Mouse (Mus musculus) lung, postnatal 4 days (tissue): ENCODE data around the gene Arl5a.

Source experiments
- DNase-seq, 2 experiments: peaks; one replicate each; pipeline ENCODE4 v3.0.0; 2021

The Arl5a gene

DNA sequence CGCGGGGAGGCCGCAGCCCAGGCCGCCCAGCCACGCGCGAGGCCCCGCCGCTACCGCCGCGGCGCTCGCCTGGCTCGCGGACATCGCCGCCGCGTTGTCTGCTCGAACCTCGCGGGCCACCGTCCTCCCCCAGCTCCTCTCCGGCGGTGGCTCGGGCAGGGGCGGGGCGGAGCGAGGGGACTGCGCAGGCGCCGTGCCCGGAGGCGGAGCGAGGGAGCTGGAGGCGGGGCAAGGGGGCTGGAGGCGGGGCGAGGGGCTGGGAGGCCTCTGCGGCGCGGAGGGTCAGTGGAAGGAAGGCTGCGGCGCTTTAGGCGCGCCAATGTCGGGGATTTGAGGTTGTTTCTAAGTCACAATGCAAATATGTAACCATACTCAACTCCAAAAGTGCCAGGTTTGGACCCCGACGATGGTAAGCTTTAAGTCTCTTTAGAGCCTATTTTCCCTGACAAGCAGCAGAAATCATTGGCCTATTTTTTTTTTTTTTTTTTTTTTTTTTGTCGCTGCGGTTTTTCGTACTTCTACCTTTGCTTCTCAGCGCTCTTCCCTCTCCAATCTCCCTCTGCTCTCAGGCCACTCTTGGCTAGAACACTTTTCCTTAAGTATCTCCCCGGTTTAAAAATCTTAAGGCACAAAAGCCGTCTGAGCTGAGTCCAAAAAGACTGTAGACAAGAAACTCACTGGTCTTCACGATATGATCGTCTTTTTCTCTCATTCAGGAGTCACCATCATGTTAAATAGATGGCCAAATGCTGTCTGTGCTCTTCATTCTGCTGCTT is at the start of gene Arl5a:
Arl5a (minus strand) TSS at position 155 of the 776 bp plus-strand sequence.
- DNase-seq: peak; percentile 97 to 98

DNA sequence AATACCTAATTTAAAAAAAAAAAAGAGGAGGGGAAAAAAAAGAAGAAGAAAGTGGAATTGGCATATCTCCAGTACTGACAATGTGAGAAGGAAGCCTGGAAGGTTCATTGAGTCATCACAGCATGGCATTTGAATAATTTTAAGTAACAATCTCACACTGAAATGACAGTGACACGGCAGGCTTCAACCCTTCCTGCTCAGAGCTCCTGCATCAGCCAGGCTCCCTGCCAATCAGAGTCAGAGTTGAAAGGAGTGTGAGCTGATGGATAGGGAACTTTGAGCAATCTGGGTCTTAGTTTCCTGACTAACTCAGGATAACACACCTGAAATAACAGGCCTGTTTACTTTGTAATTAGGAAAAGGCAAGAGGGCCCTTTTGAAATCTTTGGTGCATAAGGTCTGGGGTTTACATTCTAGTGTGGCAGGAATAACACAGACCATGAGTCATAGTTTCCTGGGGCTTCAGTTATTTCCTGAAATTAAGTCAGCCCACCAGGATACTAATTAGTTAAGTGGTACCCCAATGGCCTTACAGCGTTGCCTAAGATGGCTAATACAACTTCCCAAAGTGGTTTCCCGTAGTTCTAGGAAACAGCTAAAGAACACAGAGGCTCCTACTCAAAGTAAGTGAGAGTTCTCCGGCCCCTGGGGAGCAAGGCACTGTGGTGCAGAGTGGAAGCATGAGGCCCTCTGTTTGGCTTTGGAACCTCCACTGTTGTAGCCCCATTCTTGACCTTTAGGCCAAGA is 47.0 kb upstream of the Arl5a start:
- peak; percentile 29 to 35 for DNase-seq

DNA sequence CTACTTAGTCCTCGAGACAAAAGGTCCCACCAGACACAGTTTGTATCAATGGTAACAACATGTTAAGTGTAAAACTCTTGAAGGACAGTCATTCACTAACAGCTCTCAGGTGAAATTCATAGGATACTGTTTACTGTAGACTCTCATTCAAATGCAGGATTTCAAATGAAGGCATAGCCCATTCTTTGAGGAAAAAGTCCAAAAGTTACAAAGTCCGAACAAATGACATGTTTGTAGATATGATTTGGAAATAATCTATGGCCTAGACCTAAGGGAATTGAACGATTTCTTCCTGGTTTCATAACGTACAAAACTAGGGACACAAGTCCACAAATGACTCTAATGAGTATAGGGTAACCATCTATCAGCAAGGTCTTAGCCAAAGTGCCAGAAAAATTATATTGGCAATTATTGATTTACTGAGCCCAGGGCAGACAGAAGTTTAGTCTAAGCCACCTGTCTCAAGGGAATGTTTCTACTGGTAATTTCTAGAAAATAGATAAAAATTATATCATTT is 45.4 kb upstream of the Arl5a start:
- no peak for DNase-seq

DNA sequence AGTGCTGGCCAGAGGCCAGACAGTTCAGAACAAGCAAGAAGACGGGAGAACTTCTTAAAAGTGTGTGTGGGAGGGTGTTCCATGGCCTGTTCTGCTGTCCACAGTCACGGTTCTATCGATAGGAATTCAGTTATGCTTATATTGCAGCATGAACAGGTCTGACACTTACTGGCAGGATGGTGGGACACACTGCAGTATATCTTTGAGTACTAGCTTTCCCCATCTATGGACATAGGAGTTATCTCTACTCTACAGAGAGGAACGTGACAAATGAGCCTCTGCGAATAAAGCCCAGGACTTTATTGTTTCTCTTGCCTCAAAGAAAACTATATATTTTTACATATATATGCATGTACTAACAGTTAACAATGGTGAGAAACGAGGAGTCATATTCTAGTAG is 42.9 kb upstream of the Arl5a start:
- no peak for DNase-seq

DNA sequence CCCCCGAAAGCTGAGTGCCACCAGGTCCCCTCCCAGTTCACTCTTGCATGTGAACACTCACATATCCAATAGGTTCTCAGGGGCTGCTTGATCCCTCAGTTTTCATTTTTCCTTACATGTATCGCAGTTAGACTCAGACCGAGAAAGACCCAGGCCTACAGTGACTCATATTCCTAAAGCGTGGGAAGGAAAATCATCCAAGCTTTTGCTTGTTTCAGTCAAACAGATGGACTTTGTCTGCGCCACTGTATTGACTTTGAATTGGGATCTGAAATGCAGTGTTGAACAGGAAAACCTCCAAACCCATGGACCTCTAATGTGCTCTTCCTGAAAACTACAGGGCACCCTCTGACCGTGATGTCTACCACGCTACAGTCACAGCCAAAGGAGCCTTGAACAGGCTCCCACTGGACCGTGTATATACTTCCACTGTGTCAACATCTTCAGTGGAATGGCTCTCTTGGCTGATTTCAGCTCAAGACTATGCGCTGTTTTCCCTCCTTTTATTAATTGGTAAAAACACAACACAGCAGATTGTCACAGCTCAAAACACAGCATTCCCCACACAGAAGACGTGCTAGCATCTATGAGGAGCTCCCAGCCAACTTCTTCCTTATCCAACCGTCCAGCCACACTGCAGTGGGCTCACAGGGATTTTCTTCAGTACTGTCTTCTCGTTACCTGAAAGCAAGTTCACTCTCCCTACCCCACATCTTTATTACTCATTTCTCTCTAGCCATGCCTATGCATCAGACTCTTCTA is 36.7 kb upstream of the Arl5a start:
- no peak for DNase-seq

DNA sequence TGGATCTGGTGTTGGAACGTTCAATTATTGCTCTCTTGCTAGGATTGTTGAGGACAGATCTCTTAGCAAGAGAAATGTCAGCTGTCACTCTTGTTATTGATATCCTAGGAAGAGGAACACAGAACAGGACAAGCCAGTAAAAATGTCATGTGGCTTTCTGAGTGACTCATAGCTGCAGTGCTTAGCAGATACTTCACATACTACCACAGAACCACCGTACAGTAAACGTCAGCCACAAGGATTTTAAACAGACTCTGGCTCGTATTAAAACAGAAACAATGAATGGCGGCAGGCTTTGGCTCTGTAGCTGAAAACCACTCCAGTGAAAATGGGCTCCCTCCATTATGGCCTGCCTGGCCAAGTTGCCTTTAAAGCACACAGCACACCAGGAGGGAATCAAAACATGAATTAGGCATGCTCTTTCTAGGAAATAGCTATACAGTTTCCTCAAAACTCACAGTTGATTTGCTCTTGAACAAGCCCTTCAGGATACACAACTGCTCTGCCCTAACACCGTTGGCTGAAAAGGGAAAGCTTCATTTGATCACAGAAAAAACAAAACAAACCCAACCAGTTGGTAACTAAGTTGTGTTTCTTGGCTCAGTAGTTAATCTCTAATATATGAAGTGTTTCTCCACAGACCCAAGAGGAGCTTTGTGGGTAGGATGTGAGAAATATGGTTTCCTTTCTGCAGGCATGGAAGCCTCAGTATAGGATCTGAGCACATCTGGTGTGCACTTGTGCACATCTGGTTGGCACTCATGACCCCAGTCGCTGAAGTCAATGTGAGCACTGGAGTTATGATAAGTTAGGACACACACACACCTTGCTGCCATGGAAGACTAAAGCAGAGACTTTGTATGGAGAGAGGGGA is 31.1 kb upstream of the Arl5a start:
- no peak for DNase-seq

DNA sequence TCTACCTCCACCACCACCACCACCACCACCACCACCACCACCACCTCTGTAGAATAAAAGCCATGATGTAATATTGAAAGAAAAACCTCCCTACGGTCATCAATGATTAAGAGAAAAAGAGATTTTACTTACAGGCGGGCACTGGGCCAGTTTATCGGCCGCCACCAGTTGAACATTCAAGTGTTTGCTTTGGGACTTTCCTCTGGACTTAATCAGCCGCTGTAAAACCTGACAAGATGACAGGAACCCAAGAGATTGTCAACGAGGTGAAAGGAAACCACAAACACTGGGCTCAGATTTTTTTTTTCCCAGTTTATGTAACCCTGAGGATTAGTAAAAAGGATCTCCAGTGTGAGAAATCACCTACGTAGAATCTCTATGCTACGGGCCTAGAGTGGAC is 25.1 kb upstream of the Arl5a start:
- DNase-seq: peak in 1 of 2 experiments; percentile 33

DNA sequence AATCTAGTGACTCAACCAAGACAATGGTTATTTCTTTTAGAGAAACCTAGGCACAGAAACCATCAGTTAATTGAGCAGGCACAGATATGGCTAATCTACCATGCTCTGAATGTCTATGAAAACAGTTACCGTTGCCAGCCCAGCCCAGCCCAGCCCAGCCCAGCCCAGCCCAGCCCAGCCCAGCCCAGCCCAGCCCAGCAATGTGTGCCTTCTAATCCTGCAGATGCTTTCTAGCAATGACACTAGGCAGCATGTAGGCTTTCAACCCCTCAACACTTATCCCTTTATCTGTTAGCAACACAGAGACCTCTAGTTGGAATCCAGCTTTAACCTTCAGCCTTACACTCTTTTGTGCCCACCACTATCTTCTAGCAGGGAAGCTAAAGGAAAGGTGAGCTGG is 24.2 kb upstream of the Arl5a start:
- DNase-seq: no peak

DNA sequence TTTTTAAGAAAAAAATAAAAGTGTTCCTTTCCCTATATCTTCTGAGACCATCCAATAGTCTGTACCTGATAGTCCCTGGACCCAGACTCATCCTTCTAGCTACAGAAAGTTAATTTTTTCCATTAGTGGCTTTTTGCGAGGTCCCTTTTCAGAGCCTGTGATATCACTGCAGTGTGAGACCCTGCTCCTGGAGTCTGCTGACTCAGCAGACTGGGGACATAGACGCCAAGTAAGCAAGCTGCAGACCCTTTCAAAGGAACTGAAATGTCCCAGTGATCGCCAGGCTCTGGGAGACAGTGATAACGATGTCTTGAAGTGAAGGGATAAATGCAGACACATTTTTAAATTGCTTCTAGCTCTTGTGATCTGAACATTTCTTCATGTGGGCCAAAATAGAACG is 21.9 kb upstream of the Arl5a start:
- no peak for DNase-seq

DNA sequence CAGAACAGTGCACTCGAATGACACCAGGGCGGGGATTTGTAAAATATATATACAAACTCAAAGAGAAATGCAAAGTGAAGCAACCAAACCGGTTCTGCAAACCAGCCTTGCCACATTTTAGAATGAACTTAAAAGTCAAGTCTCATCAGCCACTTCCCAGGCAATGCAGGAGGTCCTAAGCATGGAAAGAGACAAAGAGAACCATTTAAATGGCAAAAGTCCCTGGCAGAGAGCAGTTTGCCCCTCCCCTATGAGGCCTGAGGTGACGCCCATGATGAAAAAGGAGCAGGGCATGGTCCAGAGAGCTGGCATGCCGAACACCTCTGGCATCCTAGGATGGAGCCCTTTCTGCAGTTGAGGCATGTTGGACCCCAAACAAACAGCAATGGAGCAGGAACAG is 17.4 kb upstream of the Arl5a start:
- peak in 1 of 2 experiments; percentile 28 for DNase-seq

DNA sequence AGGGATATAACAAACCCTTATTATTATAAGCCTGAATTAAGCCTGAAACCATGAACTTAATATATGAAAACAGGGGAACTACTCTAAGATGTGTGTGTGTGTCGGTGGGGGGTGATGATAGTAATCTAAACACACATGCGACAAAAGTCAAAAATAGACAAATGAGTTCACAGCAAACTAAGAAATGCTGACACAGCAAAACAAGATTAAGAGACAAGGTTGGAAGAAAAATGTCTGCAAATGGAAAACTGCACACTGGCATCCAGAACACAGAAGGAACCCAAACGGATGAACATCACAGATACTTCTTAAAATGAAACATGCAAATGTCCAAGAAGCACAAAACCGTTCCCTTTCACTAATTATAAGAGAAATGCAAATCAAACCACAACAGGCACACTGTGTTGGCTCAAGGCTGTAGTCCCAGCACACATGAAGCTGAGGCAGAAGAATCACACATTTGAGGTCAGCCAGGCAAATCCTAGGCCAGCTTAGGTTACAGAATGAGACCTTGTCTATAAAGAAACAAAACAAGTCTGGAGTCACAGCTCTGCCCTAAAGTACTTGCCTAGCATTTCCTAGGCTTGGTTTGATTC is 15.8 kb upstream of the Arl5a start:
- no peak for DNase-seq

DNA sequence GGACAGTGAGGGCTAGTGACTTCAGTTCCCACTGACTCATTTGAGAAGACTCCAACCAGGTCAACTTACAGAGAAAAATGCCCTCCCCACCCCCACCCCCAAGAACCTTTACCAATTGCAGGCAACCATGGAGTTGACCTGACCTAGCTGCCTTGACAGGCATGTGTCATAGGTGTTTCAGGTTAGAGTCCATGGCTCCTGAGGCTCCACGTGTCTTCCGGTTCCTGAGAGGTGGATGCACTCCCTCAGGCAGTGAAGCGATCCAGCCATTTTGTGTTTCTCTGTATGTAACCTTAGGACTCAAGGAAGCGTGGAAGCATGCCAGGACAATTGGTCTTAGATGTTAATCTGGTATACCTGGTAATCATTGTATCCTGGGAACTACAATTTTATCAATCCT is 13.7 kb upstream of the Arl5a start:
- no peak for DNase-seq

DNA sequence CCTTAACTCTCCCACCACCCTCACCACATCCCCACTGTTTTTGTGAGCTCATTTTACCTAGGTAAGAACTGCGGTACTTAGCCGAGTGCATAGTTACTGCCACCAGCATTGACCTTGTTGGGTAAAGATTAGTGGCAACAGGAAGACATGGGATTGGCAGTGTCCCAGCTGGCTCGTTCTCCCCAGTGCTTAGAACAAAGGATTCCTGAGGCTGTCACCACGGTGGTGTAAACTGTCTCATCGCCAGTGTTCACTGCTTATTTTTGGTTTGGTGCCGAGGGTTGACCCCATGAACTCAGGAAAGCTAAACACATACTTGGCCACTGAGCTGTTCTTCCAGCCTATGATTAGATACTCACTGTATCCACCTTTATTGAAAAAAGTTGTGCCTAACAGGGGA is 13.3 kb upstream of the Arl5a start:
- peak; percentile 82 to 89 for DNase-seq

DNA sequence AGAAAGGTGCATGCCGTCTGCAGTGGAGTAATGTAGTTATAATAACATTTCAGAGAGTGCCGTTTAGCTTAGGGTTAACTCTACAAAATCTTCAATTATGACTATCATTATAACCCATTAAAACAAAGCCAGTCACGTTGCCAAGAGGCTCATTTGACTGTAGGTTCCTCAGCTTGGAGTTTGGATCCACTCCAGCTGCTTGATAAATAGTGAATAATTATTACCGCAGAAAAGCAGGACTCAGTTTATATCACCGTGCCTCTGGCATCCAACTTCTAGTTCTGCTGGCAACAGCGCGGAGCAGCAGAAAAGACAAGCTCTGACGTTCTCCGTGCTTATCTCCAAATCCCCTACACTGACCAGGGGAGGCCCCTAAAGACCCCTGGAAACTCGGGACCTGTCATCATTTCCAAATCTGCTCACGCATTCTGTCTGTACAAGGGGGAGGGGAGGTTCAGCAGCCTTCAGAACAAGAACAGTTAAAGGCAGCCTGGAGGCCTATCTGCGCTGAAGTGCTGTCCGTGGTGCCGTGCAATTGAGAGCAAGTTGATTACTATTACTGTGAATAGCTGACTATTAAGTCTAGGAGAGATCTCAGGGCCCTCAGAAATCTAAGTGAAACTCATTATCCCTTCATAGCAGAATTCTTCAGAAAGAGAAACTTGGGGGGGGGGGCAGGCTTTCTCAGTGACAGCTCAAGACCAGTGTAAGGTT is 11.4 kb upstream of the Arl5a start:
- no peak for DNase-seq

DNA sequence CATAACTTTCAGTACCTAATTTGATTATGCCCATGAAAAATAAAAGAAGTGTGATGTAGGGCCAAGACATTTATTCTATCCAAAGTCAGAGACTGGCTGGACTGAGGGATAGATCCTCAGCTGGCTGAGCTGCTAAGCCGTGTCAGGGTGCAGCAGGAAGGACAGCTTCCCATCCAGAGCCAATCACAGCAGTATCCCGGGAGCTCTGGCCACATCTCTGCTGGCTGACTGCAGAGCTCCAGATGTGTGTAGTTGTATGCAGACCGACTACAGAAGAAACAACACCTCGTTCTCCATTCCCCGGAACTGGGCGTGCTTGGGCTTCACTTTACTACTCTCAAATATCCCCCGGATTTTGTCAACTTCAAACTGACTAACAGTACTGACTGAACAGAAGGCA is 8.7 kb upstream of the Arl5a start:
- peak in 1 of 2 experiments; percentile 65 for DNase-seq

DNA sequence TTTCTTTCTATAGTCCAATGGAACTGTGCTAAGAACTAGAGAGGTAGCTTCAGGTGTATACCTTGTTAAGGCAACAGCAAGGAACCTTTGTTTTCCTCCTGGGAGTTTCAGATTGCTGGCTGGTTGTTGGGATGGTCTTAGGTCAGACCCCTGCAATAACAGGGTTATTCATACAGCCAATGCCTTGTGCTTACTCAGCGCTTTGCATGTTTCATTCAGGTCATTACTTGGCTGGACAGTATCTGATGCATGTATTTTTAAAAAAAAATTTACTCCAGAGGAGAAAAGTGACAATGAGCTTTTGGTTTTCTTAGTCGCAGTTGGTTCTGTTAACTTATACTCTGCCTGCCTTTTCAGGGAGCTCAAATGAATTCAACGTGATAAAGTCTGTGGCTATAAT is 2.7 kb upstream of the Arl5a start:
- no peak for DNase-seq

DNA sequence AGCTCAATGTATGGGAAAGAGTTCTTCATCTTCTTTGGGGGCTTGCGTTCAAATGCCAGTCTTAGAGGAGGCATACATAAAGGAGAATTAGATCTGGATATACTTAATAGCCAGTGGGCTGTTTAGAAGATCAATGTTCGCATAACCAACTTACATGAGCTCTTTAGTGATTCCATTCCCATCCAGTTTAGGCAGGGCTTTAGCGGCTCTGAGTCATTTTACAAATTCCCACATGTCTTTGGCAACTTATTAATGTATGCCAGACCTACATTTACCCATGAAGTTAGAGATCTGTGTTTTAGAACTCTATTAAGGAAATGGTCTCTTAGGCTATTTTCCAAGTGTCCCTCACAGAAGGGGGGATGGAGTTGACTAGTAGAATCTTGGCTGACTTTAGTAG is 1.3 kb upstream of the Arl5a start:
- DNase-seq: no peak

DNA sequence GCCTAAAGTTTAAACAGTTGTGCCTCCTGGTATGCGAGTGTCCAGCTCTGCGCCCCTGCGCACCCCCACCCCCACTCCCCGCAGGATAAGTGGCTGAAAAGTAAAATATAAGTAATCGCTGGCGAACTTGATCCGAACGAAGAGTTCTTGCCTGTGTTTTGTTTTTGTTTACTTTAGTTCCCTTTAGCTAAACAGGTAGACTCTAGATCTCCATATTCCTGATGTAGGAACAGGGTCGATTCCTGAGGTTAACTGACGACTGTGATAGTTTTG is 758 bp upstream of the Arl5a start:
- no peak for DNase-seq

DNA sequence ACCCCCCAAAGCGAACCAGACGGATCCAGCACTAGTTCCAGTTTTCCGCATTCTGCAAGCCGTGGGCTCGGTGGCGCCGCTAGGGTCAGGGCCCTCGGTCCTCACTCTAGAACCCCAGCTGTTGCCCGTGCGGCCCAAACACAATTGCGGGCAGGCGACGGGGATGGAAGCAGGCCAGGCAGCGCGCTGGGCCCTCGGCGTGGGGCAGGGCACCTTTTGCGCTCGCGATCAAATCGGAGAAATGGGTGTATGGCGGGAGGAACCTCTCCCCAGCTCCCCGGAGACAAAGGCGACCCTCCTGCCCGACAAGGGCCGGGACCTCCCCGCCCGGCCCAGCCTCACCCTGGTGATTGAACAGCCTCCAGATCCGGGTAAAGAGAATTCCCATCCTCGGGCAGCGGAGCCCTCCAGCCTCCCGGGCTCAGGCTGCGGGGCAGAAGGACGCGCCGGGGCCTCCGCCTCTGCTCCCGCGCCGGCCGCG is 413 bp downstream of the Arl5a start:
- peak in 1 of 2 experiments; percentile 63 for DNase-seq

DNA sequence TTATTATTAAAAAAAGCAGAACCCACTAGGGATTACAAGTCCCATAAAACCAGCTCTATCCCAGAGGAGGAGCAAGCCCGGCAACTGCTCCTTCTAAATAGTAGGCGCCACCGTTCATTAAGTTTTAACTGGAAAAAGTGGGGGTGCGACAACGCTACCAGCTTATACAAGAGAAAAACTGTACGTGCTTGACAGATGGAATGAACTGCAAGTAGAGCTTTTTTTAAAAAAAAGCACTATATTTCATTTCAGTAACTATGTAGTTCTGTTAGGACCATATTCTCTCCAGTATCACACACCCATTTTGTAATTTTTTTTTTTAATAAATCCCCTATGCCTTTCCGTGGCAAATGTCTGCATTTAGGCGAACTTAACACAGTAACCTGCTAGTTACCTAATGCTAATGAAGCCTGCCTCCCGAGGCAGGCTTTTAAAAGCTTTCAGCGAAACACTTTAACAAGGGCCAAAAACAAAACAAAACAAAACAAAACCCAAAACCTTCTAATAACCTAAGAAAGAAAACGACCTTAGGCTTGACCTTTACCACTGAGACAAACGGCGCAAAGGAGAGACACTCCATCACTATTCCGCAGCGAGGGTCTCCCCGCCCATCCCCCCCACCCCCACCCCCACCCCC is 972 bp downstream of the Arl5a start:
- DNase-seq: no peak
